Mouse (Mus musculus): ENCODE measurements at regions not wholly inside any gene's neighbourhood (a gene's known extent, or its start where the extent isn't known, plus 50 kb on each side); places are given as distances from the start of the nearest gene placed in this dataset.

GRCm38 (mm10) chr2:173851054-173851453 is 113.7 kb downstream of the Vapb start:
- TF ChIP-seq EP300 (IDR thresholded peaks at IDR 0.05; ENCODE audit: low read depth) (no peak), CTCF (IDR thresholded peaks at IDR 0.05; ENCODE audit: low read depth) (no peak)
